Mouse (Mus musculus) retina, postnatal 7 days (tissue): ENCODE results near the gene Csnk2a2.
A peak's percentile ranks its signal among the peaks of the same experiment; 100 is the strongest.

ENCODE experiments used
- DNase-seq: peaks from one replicate; pipeline ENCODE4 v3.0.0-alpha.2; 2012; ENCODE audit warnings: low read depth, low spot score

Csnk2a2 gene

DNA sequence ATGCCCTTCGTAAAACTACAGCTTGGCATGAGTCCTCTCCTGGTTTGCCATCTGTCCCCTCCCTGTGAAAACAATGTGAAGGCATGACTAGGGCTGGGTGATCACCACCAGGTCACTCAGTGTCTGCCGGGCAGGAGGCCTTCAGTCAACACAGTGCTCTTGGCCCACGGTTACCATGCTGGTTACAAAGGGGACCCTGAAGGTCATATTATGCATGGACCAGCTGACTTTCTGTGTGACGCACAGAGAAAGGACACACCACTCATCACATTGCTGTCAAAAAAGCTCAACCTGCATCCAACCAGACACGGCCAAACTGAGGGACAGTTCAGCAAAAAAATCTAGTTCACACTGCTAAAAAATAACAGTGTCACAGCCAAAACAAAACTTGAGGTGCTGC is at the start of gene Csnk2a2:
Csnk2a2 (minus strand) TSS at position 34 of the 400 bp plus-strand sequence.
- no peak for DNase-seq

DNA sequence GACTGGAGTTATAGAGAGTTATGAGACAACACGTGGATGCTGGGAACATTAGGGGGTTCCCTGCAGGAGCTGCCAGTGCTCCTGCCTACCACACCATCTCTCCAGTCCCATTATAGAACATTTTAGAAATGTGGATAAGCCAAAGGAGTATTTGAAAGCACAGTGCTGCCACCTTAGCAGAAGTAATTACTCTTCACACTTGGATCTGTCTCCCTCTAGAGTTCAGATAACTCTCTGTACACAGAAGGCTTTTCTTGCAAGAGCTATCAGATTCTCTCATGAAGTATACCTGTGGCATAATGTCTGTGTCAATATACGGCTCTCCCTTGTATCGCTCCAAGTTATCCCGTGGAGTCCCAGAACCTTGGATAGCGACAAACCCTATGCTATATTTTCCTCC is 49.6 kb upstream of the Csnk2a2 start:
- DNase-seq: no peak

DNA sequence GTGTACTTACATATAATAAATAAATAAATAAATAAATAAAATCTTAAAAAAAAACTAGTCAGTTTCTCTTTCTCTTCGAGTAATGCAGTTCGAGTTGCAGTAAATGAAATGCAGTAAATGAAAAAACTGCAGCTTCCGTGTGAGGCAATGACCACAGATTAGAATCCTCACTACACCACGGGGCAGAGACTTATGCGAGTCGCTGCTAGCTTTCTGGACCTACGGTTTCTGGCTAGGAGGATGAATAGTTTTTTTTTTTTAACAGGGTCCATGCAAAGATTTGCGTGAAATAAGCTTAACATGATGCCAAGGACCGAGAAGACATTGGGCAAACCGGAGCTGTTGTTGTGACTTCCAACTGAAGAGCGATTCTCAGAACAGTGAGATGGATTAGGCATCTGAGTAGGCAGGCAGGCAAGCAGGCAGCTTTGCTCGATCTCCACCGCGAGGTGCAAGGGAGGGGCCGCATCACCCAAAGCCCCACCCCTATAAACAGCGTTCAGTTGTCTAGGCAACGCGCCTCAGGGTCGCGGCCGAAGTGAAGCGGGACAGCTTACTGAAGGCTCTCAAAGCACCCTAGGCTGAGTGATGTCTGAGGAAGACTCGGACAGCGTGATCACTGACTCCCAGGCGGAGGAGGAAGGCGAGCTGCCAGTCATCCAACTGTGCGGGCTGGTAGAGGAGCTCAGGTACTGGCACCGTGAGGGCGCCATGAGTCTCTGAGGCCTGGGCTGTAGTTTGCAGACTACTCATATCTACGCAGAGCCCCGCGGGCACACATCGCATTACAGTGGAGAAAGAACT is 43.9 kb upstream of the Csnk2a2 start, which contains the start of gene Ccdc113:
Ccdc113 (plus strand) TSS at position 502 of the 804 bp plus-strand sequence.
- DNase-seq: peak; percentile 72

DNA sequence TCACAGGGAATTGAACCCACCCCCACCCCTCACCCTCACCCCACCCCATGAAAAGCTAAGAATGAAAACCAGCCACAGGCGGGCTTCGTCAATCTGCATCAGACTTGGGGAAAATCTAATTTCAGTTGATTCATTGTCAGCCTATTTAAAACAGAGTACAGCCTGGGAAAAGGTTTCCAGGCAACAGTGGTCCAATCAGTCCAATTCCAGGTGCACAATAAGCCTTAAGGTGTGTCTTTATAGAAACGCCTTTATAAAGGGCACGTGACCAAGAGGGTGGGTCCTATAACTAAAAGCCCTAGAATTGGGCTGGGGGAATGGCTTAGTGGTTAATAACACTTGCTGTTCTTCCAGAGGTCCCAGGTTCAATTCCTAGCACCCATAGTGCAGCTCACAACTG is 42.4 kb upstream of the Csnk2a2 start:
- no peak for DNase-seq

DNA sequence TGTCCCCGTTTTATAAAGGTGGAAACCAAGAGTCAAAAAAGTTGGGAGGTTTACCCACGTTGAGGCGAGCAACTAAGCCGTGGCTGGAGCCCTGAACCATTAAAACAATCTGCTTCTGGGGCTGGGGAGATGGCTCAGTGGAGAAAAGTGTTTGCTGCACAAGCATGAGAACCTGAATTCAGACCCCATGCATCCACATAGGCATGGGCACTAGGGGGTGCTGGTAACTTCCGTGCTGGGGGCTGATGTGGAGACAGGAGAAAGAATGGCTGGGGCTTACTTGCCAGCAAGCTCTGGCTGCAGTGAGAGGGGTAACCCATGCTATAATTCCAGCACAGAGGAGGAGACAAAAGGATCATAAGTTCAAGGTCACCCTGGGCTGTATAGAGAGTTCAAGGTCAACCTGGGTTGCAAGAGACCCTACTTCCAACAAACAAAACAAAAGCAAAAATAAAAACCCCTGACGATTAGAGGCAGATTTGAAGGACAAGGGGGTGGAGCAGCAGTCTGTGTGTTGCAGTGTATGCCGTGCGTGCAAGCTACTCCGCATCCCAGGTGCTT is 39.0 kb upstream of the Csnk2a2 start:
- DNase-seq: no peak

DNA sequence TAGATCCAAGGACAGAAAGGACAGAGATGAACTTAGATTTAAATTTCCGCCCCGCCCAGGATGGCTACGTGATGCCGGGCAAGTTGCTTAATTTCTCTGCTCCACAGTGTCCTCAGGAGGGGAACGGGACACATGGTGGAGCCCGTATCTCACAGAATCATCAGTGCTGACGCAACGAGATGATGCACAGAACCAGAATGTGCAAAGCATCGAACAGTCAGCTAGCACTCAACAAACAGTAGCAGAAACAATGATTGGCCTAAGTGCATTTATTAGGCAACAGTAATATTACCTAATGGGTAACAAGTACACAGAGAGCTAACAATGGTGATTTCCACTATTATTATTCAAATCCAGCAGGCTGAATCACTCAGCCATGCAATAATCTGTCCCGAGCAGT is 38.4 kb upstream of the Csnk2a2 start:
- DNase-seq: no peak

DNA sequence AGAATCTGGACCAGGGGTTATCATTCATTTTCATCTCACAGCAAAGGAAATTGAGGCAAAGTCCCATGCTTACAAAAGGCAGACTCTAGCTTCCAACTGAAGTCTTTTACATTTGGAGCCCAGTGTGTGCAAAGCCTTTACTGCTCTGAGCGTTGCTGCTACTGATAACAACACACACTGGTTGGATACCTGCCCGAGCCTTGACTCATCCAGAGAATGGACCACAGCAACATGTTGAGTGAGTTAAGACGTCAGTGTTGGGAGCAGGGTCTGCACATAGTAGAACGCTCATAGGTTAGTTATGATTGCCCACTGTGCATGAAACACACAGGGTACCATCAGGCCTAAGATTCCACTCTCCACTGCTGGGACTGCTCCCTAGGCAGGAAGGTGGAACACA is 34.2 kb upstream of the Csnk2a2 start:
- no peak for DNase-seq

DNA sequence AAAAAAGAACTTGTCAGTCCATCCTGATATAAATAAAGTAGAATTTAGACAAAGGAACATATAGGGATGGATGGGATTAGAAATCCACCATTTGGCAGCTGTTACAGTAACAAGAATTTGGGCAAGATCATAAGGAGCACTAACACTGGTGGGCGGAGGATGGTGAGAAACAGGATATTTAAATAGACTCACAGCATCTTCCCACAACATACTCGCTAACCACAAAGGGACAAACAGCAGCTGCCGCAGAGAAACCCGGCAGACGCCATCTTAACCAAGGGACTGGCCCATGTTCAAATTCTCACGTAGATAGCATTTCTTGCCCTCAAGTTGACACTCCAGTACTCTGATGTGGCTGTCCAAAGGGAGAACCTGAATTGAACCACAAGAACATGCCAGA is 27.1 kb upstream of the Csnk2a2 start:
- no peak for DNase-seq

DNA sequence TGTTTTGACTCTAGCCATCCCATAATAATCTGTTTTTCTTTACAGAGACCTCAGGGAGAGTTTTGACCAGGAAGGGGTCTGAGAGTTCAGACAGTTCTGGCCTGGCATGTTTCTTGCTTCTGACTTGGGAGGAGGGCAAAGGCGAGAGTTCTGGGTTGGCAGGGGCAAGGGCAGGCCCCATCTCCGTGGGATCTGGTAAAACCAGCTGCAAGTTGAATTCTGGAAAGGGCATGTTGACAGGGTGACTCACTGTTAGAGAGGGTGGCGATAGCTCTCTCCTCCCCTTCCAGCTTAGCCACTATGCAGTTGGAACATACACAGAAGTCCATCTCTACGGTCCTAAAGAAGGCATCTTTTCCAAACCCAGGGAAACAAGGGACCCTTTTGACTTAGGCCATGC is 23.4 kb upstream of the Csnk2a2 start:
- DNase-seq: no peak

DNA sequence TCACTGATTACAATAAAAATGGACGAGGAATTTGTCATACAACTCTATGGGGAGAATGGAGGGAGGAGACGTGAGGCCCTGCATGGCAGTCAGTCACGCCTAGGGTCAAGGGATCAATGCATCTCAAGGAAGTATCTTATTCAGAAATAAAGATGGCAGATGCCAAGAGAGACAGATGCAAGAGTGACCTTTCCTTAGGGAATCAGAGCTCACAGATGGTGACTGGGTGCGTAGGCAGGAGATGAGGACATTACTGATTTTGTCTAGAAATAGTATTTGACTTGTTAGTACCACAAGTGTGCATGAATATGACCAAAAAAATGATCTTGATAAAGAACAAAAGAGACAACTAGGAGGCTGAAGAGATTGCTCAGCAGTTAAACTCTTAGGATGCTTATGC is 22.4 kb upstream of the Csnk2a2 start:
- DNase-seq: no peak

DNA sequence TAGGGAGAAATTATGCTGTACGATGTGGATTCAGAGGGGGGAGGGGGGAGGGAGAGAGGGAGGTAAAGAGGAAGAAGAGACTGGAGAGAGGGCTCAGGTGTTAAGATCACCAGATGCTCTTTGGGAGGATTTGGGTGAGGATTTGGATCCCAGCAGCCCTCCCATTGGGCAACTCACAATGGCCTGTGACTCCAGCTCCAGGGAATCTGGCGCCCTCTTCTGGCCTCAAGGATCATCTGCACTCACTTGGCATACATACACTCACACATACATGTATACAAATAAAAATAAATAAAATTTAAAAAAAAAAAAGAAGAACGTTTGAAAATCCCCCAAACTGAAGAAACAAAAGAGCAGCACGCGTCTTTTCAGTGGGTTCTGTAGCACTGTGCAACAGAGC is 16.4 kb upstream of the Csnk2a2 start:
- no peak for DNase-seq

DNA sequence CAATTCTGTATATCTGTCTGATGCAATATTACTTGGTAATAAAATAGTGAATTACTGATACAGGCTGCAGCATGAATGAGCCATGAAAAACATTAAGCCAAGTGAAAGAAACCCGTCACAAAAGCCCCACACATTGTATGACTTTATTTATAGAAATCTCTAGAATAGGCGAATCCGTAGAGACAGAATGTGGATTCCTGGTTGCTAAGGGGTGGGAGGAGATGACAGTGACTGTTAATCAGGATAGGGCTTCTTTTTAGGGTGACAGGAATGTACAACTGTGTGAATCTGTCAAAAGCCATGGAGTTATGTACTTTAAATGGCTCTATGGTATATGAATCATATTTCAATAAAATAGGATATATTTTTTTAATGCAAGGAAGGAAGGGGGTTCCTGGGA is 15.8 kb upstream of the Csnk2a2 start:
- no peak for DNase-seq

DNA sequence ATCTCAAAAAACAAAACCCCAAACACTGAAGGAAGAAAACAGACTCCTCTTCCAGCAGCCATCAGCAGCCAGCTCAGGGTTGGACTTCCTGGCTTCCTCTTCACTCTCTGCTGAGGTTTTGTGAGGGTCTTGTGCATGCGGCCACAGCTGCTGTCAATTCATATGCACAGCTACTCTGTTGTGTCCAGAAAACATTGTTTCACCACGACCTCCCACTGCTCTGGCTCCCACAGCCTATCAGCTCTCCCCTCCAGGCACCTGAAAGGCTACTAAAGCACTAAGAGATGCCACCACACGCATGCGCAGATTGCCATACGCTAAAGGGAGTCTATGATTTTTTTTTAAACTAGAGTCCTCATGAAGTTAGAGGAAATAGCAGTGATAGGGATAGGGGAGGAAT is 15.0 kb upstream of the Csnk2a2 start:
- no peak for DNase-seq

DNA sequence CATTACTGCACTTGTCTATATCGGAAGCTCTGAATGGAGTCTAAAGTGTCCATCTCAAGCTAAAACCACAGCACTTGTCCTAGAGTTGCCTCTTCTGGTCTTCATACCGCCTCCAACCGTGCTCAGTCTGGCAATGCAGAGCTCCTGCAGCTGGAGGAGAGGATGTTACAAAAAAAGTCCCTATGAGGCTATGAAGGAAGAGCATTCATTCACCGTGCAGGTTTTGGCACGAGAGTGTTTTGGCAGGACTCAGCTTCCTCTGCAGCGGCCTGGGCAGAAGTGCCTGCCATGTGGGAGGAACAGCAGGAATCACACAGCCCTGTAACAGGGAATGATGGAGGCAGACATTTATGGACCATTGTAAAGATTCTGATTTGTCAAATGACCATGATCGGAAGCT is 12.6 kb upstream of the Csnk2a2 start:
- DNase-seq: no peak

DNA sequence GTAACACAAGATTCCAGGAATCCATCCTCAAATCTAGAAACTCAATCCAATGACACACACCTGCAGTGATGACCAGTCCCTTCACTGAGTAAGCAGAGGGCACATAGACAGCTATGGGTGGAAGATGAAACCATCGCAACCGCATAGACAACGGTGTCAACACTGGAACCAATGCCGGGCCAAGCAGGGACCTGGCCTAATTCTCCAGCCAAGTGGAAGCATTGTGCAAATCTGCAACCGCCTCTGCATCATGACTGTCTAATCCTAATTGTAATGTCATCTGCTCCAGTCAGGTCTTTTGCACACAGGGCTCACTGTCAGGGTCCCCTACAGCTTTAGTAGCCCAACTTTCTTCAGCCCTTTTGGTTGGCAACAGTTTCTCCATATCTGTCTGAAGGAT is 10.6 kb upstream of the Csnk2a2 start:
- no peak for DNase-seq

DNA sequence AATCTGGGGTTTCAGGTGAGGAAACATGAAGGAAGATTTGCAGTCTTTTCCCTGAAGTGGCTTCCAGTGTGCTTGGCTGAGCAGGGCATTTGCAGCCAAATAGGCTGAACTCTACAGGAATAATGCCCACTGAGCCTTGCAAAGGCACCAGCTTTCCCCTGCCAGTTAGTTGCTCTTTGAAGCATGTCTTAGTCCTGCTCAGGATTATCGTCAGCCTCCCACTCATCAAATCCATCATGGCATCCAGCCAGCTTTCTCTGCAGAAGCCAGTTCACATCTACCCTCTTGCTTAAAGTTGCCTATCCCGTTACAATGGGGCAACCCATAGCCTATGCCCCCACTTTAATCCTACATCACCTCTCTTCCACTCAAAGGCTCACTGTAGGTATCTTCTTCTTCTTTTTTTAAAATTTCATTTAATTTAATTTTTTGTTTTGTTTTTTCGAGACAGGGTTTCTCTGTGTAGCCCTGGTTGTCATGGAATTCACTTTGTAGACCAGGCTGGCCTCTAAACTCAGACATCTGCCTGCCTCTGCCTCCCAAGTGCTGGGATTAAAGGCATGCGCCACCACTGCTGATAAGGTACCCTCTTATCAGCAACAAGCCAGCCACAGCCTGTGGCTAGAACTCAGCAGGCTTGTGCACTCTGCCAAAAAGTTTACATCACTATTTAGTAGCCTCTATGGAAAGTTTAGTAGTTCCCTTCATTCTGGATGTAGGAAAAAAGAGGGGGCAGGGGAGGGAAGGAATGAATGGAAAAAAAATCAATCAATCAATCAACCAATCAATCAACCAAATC is 9.6 kb upstream of the Csnk2a2 start:
- DNase-seq: peak; percentile 40

DNA sequence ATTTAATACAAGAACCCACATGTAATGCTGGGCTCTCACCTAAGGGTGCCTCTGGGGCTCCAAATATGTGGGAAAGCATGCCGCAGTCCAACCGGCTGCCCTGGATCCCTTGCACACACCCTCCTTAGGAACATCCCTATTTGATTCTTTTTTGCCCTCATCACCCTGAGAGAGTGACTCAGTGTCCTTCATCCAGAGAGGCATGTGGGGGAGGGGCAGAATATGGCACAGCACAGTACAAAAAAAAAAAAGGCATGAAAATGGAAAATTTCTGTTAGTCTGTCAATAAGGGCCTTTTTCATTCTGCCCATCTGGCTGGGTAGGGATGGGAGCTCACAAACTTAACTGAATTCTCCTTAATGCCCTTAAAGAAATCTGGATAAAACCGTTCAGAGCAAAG is 8.0 kb upstream of the Csnk2a2 start:
- DNase-seq: no peak

DNA sequence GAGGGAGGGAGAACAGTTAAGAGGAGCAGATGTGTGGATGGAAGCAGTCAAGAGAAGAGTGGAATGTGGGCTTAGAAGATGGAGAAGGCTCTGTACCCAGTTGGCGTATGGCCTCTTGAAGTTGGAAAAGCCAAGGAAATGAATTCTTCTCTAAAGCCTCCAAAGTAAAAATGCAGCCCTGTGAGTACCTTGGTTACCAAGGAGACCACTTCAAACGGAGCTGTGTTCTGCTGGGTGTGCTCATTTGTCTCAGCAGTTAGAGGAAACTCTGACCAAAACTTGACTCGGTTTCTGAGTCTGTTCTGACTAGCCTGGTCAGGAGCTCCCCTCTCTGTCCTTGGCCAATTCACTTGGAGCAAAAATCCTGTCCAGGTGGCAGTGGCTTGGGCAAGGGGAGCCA is 6.6 kb upstream of the Csnk2a2 start:
- DNase-seq: no peak

DNA sequence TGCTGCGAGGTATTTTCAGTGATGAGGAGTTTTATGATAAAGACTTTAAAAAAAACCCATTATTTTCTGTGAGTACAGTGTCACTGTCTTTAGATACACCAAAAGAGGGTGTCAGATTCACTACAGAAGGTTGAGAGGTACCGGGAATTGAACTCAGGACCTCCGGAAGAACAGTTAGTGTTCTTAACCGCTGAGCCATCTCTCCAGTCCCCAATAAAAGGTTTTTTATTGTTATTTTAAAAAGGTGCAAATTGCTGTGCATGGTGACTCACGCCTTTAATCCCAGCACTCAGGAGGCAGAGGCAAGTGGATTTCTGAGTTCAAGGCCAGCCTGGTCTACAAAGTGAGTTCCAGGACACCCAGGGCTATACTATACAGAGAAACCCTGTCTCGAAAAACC is 5.6 kb upstream of the Csnk2a2 start:
- DNase-seq: no peak

DNA sequence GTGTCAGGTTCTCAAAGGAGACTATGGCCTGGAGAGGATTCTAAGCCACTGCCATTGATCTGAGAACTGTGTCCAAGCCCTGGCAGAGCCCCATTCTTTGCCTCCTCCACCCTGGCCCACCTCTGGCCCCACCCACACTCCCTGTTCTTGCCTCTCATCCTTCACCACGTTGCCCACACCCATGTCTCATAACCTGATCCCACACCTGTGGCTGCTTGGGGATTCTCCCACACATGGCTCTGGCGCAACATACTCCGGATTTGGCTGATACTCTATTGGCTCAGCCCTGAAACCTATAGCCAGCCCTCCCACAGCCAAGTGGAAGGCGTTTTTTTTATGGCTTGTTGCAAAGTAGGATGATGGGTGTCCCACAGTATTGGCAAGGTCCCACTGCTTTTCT is 2.2 kb upstream of the Csnk2a2 start:
- no peak for DNase-seq

DNA sequence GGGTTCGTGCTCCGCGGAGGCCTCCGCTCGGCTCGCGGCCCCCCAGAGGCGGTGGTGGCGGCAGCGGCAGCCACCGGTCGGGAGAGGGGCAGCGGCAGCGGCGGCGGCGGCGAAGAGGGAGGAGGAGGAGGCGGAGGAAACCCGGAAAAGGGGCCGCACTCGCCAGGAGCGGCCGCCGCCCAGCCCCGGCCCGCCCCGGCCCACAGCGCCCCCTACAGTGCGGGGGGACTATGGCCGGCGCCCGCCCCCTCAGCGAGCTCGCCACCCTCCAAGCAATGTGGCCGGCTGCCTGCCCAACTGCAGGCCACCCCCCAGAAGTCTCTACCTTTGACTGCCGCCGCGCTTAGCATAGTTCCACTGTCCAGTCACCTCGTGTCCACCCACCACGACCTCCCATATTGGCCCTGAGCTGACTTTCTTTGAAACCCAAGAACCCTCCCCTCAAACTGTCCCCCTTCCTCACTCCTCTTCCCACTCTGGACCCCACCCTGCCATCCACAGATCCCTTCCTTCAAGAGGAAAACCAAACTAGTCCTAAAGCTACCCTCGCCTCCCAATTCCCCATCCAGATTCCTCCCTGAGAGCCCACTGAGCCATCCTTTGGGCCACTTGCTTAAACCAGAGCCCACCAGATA is 1.0 kb downstream of the Csnk2a2 start:
- DNase-seq: peak; percentile 75
